Mouse (Mus musculus): ENCODE results near the gene C87436.

GRCm38 (mm10) chr6:86480189-86480831 is 42.1 kb downstream of the C87436 start:
- TF ChIP-seq POLR2A (IDR thresholded peaks at IDR 0.05; ENCODE audit: control insufficient read depth, extremely low read depth, insufficient read depth, low read length, poor library complexity) (no peak), CTCF (IDR thresholded peaks at IDR 0.05; ENCODE audit: borderline replicate concordance, control insufficient read depth, extremely low read depth, insufficient read depth, low read length, poor library complexity) (no peak)

Data from thymus, adult 2 months (tissue).